Mouse (Mus musculus) midbrain, embryonic 10.5 days (tissue): ENCODE results near the gene Timm9. TPM values are rescaled to one million over a fixed set of nuclear protein-coding genes. Genes with fewer than 3 reads are reported as not detected.

Experiments used
- DNase-seq: peaks from one replicate; pipeline ENCODE4 v3.0.0-alpha.2; 2017; ENCODE audit warnings: low spot score
- H3K27ac ChIP-seq: fragments of 300-500 bp; sonication (generic); replicated peaks from 2 replicates; pipeline ENCODE4 v1.5.1; 2016; ENCODE audit warnings: mild to moderate bottlenecking
- H3K27me3 ChIP-seq: fragments of 300-500 bp; sonication (generic); 2 replicates; pipeline ENCODE4 v1.6.1; 2016; ENCODE audit warnings: low read depth, mild to moderate bottlenecking; ENCODE audit not compliant: poor library complexity, severe bottlenecking
- H3K36me3 ChIP-seq: fragments of 300-500 bp; sonication (generic); 2 replicates; pipeline ENCODE4 v1.6.1; 2016; ENCODE audit warnings: mild to moderate bottlenecking, moderate library complexity
- H3K4me1 ChIP-seq: fragments of 300-500 bp; sonication (generic); 2 replicates; pipeline ENCODE4 v1.6.1; 2016
- H3K4me3 ChIP-seq: fragments of 300-500 bp; sonication (generic); 2 replicates; pipeline ENCODE4 v1.5.1; 2016; ENCODE audit warnings: mild to moderate bottlenecking, moderate library complexity
- H3K9me3 ChIP-seq: fragments of 300-500 bp; sonication (generic); replicated peaks from 2 replicates; pipeline ENCODE4 v1.6.1; 2016; ENCODE audit warnings: mild to moderate bottlenecking
- WGBS: fragments of 180-500 bp; shearing (Covaris S2); methylation state at CpG from one replicate; pipeline ENCODE4 v1.1.7; 2016; 5-methylcytosine and 5-hydroxymethylcytosine counted together
- polyA plus RNA-seq: library from polyadenylated mRNA; unstranded; fragments of >200 nt; fragmentation: Nextera tagmentation; extraction: Ambion mirVana; gene quantifications from 2 replicates; pipeline ENCODE4 v1.2.1, GENCODE M21; 2016

The Timm9 gene
- 70.2 and 82.7 TPM in 2 replicates for polyA plus RNA-seq

DNA sequence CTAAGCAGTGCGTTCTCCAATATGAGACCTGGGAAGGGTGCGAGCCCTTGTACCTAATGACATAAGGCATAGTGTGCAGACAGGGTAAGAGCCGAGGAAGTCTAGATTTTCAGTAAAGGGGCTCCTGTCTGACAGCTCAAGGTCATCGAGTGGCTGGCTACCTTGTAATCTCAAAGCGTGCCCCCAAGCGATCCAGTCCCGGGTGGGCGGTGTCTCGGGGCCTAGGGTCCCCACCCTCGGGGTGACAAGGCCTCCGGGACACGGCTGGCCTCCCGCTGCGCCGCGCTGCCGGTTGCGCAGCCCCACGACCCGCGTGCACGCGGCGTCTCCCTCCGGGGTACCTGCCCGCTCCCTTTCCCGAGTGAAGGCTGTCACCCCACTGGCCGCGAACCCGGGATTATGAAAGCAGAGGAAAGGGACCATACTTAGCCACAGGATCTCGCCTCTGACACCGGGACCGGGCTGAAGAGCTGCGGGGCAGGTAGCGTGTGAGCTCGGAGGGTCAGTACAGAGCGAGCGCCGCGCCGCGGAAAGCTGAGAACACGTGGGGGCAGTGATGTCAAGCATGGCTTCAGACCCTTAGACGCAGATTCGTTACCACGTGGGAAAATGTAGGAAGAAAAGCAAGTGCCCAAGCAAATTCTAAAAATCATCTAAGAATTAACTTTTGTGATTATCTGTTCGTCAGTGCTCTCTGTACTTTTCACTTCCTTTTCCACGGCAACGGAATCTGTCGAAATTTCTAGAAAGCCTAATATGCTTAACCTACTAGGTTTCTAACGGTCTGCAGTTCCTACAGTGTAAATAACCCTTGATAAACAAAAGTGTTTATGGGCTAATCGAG, at the start of gene Timm9, which contains the start of gene 2700049A03Rik:
Timm9 (minus strand) TSS at position 555 of the 844 bp plus-strand sequence.
2700049A03Rik (plus strand) TSS at position 719 of the 844 bp plus-strand sequence.
- peak; percentile 80 for DNase-seq
- Histone ChIP-seq H3K36me3 (peaks cover 40% of the 10 kb centered on the region), H3K4me3 (peak within 1 kb of the TSS; percentile 96), H3K9me3 (no peaks in the 10 kb centered on the region), H3K4me1 (peaks cover 36% of the 10 kb centered on the region), H3K27me3 (no peaks in the 10 kb centered on the region), H3K27ac (peak within 1 kb of the TSS; percentile 93)
- under 1% methylated on average over 52 of the region's 52 CpGs for WGBS

GRCm38 (mm10) chr12:71184396-71184795, 47.9 kb upstream of the Timm9 start:
- H3K4me1 ChIP-seq: no peaks in the 10 kb centered on the region
- peaks cover 87% of the 10 kb centered on the region for H3K36me3 ChIP-seq
- no peak overlapping the region for H3K27ac ChIP-seq
- no peaks in the 10 kb centered on the region for H3K27me3 ChIP-seq
- DNase-seq: no peak
- no peak overlapping the region for H3K4me3 ChIP-seq
- 99% methylated on average over 4 of the region's 4 CpGs for WGBS
- no peaks in the 10 kb centered on the region for H3K9me3 ChIP-seq

GRCm38 (mm10) chr12:71183736-71184135, 47.3 kb upstream of the Timm9 start:
- Histone ChIP-seq H3K4me3 (no peak overlapping the region), H3K36me3 (peaks cover 87% of the 10 kb centered on the region), H3K9me3 (no peaks in the 10 kb centered on the region), H3K27me3 (no peaks in the 10 kb centered on the region), H3K4me1 (no peaks in the 10 kb centered on the region), H3K27ac (no peak overlapping the region)
- no peak for DNase-seq
- WGBS: 96% methylated on average over 3 of the region's 3 CpGs

- no peak overlapping the region for H3K27ac ChIP-seq
- no peaks in the 10 kb centered on the region for H3K27me3 ChIP-seq
- no peak for DNase-seq
- no peaks in the 10 kb centered on the region for H3K4me1 ChIP-seq
- H3K4me3 ChIP-seq: no peak overlapping the region
- H3K36me3 ChIP-seq: peaks cover 95% of the 10 kb centered on the region
- no peaks in the 10 kb centered on the region for H3K9me3 ChIP-seq
- 97% methylated on average over 1 of the region's 1 CpGs for whole genome bisulfite sequencing
Observed at GRCm38 (mm10) chr12:71169911-71170310, 33.4 kb upstream of the Timm9 start.

- WGBS: 95% methylated on average over 9 of the region's 9 CpGs
- peaks cover 97% of the 10 kb centered on the region for H3K36me3 ChIP-seq
Observed at GRCm38 (mm10) chr12:71164410-71164809, 27.9 kb upstream of the Timm9 start.

GRCm38 (mm10) chr12:71157974-71158373, 21.5 kb upstream of the Timm9 start:
- WGBS: 91% methylated on average over 6 of the region's 6 CpGs
- peaks cover 98% of the 10 kb centered on the region for H3K36me3 ChIP-seq
- no peaks in the 10 kb centered on the region for H3K27me3 ChIP-seq
- H3K4me3 ChIP-seq: no peak overlapping the region
- no peaks in the 10 kb centered on the region for H3K4me1 ChIP-seq
- no peaks in the 10 kb centered on the region for H3K9me3 ChIP-seq
- no peak overlapping the region for H3K27ac ChIP-seq
- DNase-seq: no peak

More at GRCm38 (mm10) chr12:71164410-71164809, 27.9 kb upstream of the Timm9 start:
- no peaks in the 10 kb centered on the region for H3K4me1 ChIP-seq
- H3K27ac ChIP-seq: no peak overlapping the region
- H3K4me3 ChIP-seq: no peak overlapping the region
- no peak for DNase-seq
- no peaks in the 10 kb centered on the region for H3K27me3 ChIP-seq
- no peaks in the 10 kb centered on the region for H3K9me3 ChIP-seq

DNA sequence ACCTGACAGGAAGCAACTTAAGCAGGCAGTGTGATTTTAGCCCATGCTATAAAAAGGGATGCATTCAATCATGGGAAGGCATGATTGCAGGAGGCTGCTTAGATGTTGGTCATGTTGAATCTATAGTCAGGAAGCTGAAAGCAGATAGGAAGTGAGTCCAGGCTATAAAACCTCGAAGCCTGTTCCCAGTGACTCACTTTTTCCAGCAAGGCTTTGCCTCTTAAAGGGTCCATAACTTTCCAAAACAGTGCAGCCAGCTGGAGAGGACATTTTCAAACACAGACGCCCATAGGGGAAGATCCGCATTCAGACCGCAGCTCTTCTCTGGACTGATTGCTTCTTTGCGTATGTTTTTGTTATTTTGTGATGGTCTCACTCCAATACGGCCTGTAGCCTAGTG, 18.5 kb upstream of the Timm9 start:
- peaks cover 96% of the 10 kb centered on the region for H3K36me3 ChIP-seq
- H3K9me3 ChIP-seq: no peaks in the 10 kb centered on the region
- no peaks in the 10 kb centered on the region for H3K27me3 ChIP-seq
- DNase-seq: no peak
- H3K27ac ChIP-seq: no peak overlapping the region
- no peaks in the 10 kb centered on the region for H3K4me1 ChIP-seq
- WGBS: 96% methylated on average over 6 of the region's 6 CpGs
- H3K4me3 ChIP-seq: no peak overlapping the region

DNA sequence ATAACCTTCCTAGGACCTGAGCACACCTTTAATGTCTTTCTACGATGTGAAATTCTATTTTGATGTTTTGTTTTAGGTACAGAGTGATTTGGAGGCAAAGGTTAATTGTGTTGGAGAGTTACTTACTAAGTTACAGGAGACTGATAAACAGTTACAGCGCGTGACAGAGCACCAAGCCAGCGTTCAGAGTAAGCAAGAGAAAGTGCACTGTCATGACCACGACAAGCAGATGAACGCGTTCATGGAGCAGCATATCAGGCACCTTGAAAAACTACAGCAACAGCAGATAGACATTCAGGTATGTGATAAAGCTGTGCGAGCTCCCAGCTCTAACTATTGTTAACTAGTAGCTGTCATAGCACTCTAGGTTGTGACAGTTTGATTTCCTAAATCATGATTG, 13.7 kb upstream of the Timm9 start:
- H3K4me1 ChIP-seq: no peaks in the 10 kb centered on the region
- DNase-seq: no peak
- WGBS: 95% methylated on average over 8 of the region's 8 CpGs
- H3K27ac ChIP-seq: no peak overlapping the region
- no peak overlapping the region for H3K4me3 ChIP-seq
- H3K9me3 ChIP-seq: no peaks in the 10 kb centered on the region
- H3K36me3 ChIP-seq: peaks cover 94% of the 10 kb centered on the region
- no peaks in the 10 kb centered on the region for H3K27me3 ChIP-seq

GRCm38 (mm10) chr12:71149456-71149855, 13.0 kb upstream of the Timm9 start:
- H3K9me3 ChIP-seq: no peaks in the 10 kb centered on the region
- peaks cover 94% of the 10 kb centered on the region for H3K36me3 ChIP-seq
- H3K4me1 ChIP-seq: no peaks in the 10 kb centered on the region
- H3K27ac ChIP-seq: no peak overlapping the region
- 88% methylated on average over 6 of the region's 6 CpGs for WGBS
- no peak overlapping the region for H3K4me3 ChIP-seq
- H3K27me3 ChIP-seq: no peaks in the 10 kb centered on the region
- DNase-seq: no peak

DNA sequence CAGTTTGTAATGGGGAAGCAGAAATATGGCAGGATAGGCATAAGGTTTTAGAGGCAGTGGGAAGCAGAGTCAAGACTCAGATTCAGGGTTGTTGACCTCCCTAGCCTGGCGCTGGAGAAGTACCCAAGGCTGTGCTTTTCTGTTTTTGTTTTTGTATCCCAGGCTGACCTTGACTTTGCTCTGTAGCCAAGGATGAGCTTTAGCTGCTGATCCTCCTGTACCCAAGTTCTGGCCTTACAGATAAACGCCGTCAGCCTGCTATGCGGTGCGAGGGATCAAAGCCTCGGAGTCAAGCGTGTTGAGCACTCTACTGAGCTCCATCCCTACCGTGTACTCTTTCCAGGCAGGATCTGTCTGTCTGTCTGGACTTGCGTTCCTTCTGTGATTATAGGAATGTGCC, 12.3 kb upstream of the Timm9 start:
- Histone ChIP-seq H3K27me3 (no peaks in the 10 kb centered on the region), H3K4me3 (no peak overlapping the region), H3K4me1 (no peaks in the 10 kb centered on the region), H3K9me3 (no peaks in the 10 kb centered on the region), H3K27ac (no peak overlapping the region), H3K36me3 (peaks cover 94% of the 10 kb centered on the region)
- DNase-seq: no peak
- WGBS: 96% methylated on average over 9 of the region's 9 CpGs

- DNase-seq: peak; percentile 24
- Histone ChIP-seq H3K9me3 (no peaks in the 10 kb centered on the region), H3K27me3 (no peaks in the 10 kb centered on the region), H3K36me3 (peaks cover 95% of the 10 kb centered on the region), H3K27ac (no peak overlapping the region), H3K4me1 (no peaks in the 10 kb centered on the region), H3K4me3 (no peak overlapping the region)
- 89% methylated on average over 3 of the region's 3 CpGs for WGBS
Observed at GRCm38 (mm10) chr12:71147641-71148040, 11.2 kb upstream of the Timm9 start.

DNA sequence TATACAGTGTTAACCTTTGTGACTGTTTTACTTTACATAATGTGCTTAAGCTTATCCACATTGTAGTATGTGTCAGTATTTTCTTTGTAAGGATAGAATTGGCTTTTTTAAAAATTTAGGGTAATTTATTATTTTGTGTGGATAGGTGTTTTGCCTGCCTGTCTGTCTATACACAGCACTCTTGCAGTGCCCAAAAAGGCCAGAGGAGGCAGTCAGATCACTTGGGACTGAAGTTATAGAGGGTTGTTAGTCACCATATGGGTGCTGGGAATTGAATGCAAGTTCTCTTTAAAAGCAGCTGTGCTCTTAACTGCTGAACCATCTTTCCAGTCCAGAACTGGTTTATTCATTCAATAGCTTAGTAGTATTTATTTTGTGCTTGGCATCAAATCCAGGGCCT, 4.7 kb upstream of the Timm9 start:
- peaks cover 22% of the 10 kb centered on the region for H3K4me1 ChIP-seq
- no peak overlapping the region for H3K4me3 ChIP-seq
- H3K36me3 ChIP-seq: peaks cover 68% of the 10 kb centered on the region
- H3K27me3 ChIP-seq: no peaks in the 10 kb centered on the region
- no peak overlapping the region for H3K27ac ChIP-seq
- DNase-seq: no peak
- no peaks in the 10 kb centered on the region for H3K9me3 ChIP-seq

- Histone ChIP-seq H3K9me3 (no peaks in the 10 kb centered on the region), H3K4me1 (peaks cover 36% of the 10 kb centered on the region), H3K36me3 (peaks cover 50% of the 10 kb centered on the region), H3K4me3 (peak overlapping the region; percentile 96; the same call in 1 of the 2 replicates), H3K27ac (no peak overlapping the region), H3K27me3 (no peaks in the 10 kb centered on the region)
- WGBS: 79% methylated on average over 5 of the region's 5 CpGs
- DNase-seq: no peak
Observed at GRCm38 (mm10) chr12:71139258-71139828, 2.9 kb upstream of the Timm9 start.
